Mouse (Mus musculus) erythroid progenitor cell, adult 5-6 weeks (primary cell): ENCODE data around the gene Gm2000. TPM values are rescaled to one million over a fixed set of nuclear protein-coding genes. Genes with fewer than 3 reads are reported as not detected.
A peak's percentile ranks its signal among the peaks of the same experiment; 100 is the strongest.
"Not testable (repeated sequence)": the region's sequence is repeated elsewhere in the genome, so short reads cannot be mapped to it uniquely, and the experiment has no call there.

ENCODE experiments used
- ATAC-seq: replicated peaks from 2 replicates; pipeline ENCODE4 v1.8.0; 2016; ENCODE audit warnings: moderate number of reproducible peaks, mild to moderate bottlenecking, moderate TSS enrichment, inconsistent platforms; ENCODE audit not compliant: poor library complexity, low FRiP score, severe bottlenecking
- total RNA-seq, 2 experiments: library from RNA; stranded (forward) in 1 of 2; stranded (reverse) in 1 of 2; fragments of 150-400 nt in 1 of 2; fragments of 186-747, 209-891 nt in 1 of 2; gene quantifications; 2 replicates each; pipeline versions ENCODE4 v1.2.3 to v1.2.4; 2015 to 2017; ENCODE audit warnings: low replicate concordance in 2 of 2

The Gm2000 gene
- total RNA-seq (2015; ENCODE audit: low replicate concordance), result 389 and 586 TPM in 2 replicates
- total RNA-seq (2017; ENCODE audit: low replicate concordance), result 571 and 609 TPM in 2 replicates

- ATAC-seq, result no peak
Observed at GRCm38 (mm10) chr1:156365740-156366139, at the start of gene Gm2000. Gene Gm2000, plus strand, starts transcription at chr1:156366040.

DNA sequence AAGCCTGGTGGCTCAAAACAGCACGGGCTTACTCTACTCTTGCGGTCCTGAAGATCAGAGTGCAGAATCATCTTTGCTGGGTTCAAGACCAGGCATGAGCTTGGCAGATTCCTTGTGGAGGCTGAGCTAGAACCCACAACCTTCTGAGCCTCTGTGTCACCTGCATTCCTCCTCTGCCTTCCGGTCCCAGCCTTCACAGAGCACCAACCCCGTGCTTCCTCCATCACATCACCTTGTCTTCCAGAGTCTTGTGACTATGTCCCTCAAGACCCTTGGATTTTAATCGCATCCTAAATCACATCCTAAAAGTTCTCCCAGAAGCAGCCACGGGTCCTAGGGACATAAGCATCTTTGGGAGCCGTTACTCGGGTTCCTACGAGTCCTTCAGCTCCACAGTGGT is 42.7 kb upstream of the Gm2000 start:
- no peak for ATAC-seq

GRCm38 (mm10) chr1:156340847-156341246 is 25.0 kb upstream of the Gm2000 start:
- no peak for ATAC-seq

DNA sequence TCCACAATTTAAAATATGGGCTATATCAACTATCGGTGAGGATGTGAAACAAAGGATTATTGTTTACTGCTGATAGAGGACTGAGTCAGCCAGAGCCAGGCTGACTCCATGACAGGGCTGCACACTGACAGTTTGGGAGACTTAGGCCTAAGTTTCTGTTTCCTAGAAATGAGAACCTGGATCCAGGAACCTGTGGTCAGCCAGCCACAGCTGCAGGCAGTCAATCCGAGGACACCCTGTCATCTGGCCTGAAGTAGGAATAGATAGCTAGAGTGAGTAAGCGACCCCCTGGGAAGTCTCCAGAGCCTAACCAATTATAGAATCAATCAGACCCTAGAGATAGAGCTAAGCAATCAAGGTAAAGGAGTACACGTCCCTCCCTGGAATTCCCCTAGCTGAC is 21.4 kb upstream of the Gm2000 start:
- no peak for ATAC-seq

DNA sequence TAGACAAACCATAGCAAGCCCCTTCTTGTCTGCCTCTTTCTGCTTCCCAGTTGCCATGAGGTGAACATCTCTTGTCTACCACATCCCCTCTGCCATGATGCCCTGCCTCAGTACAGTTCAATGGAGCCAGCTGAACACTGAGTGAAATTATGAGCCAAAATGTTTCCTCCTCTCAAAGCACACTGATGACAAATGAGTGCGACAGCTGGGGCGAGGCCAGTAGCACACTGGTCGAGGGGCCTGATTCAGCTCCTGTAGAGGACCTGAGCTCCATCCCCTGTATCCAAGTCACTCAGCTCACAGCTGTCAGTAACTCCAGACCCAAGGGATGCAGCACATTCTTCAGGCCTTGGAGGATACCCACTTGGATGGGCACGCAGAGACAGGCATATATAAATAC is 20.2 kb upstream of the Gm2000 start:
- ATAC-seq, result no peak

GRCm38 (mm10) chr1:156349031-156349430 is 16.8 kb upstream of the Gm2000 start:
- no peak for ATAC-seq

DNA sequence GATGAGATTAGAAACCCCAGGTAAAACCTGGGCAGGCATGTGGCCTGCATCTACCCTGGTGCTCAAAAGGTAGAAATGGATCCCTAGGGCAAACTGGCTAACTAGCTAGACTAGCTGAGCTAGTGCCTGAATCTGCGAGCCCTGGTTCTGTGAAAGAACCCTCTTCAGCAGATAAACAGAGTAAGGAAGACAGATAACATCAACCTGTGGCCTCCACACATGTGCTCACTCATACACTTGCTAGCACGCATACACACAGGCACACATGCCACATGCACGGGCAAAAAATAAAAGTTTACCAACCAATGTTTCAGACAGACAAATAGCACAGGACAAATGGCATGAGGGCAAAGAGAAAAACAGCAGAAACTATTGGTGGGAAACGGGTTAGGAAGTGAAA is 15.4 kb upstream of the Gm2000 start:
- ATAC-seq, result no peak

- no peak for ATAC-seq
Observed at GRCm38 (mm10) chr1:156352466-156352865, 13.4 kb upstream of the Gm2000 start.

GRCm38 (mm10) chr1:156381217-156381616 is 15.4 kb downstream of the Gm2000 start:
- ATAC-seq, result no peak

GRCm38 (mm10) chr1:156386232-156386631 is 20.4 kb downstream of the Gm2000 start:
- no peak for ATAC-seq

DNA sequence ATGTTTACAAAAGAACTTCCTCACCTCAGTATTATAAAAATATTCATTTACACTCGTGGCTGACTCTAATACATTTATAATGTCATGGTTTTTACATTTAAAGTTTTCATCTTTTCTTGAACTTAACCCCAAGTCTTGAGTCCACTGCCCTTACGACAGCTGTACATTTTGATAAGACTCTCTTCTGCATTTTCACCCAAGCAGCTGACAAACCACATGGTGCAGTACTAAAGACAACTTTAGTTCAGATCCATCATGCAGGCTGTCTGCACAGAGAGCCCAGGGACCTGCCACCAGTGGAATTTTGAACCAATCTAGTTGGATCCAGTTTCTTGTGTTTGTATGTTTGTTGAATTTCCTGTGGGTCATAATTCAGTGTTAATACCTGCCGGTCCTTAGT is 21.0 kb downstream of the Gm2000 start:
- ATAC-seq, result peak; percentile 65

DNA sequence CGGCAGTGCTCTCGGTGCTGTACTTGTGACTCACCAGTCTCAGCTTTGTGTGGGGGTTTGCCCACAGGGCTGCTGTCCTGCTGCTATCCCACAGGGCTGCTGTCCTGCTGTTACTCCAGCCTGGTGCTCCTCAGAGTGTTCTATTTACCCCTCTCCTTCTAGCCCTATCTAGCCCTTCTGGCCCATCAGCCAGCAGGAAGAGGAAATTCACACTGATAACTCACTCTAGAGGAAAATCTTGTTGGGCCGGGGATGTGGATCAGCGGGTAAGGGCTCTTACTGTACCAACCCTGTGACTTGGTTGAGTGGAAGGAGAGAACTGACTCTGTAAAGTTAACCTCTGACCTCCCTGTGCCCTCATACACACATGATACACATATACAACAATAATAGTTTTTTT is 27.3 kb downstream of the Gm2000 start:
- ATAC-seq, result no peak

GRCm38 (mm10) chr1:156400159-156400558 is 34.3 kb downstream of the Gm2000 start:
- ATAC-seq, result not testable (repeated sequence)

- no peak for ATAC-seq
Observed at GRCm38 (mm10) chr1:156402491-156402890, 36.7 kb downstream of the Gm2000 start.

DNA sequence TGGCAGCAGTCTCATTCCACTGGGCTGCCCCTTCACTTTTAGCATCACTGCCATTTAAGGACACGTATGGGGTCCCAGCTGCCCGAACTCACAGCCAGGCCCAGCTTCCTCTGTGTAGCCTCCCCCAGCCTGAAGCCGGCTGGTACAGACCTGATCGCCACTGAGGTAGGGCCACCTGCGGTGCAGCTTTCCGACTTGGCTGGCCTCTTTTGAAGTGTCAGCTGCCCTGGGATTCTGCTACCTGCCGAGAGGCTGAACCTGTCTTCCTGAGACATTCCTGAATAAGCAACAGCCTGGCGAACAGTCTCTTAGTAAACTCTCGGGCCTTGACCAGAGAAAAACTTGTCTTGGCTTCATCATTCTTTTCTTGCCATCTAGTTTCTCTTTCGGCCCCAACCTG is 37.4 kb downstream of the Gm2000 start:
- no peak for ATAC-seq

DNA sequence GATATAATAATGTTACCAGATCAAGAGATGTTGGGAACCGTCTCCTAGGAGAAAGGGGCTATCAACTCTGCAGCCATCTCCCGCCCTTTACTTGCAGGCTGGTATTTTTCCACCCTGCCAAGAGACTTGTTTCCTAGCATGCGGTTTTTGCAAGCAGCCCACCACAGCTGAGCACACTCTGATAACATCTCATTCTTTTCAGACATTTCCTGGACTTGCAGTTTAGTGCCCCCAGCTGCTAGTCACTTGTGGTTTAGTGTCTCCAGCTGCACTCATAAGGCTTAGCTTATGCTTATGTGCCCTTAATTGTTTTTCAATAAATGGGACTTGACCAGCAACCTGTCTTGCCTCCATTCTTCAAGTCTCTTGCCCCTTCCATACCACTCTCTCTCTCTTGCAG is 42.2 kb downstream of the Gm2000 start:
- no peak for ATAC-seq

GRCm38 (mm10) chr1:156408521-156408920 is 42.7 kb downstream of the Gm2000 start:
- ATAC-seq, result no peak

Other genes with a start within 250 kb of the Gm2000 start
- gene Fam163a, start 161.0 kb upstream of the Gm2000 start, total RNA-seq (2015; ENCODE audit: low replicate concordance), result not detected in 2 replicates
- not detected in 2 replicates for gene Fam163a, start 161.0 kb upstream of the Gm2000 start, total RNA-seq (2017; ENCODE audit: low replicate concordance)
- gene Tdrd5, start 62.4 kb upstream of the Gm2000 start, total RNA-seq (2015; ENCODE audit: low replicate concordance), result not detected in 2 replicates
- gene Tdrd5, start 62.4 kb upstream of the Gm2000 start, total RNA-seq (2017; ENCODE audit: low replicate concordance), result not detected in 2 replicates
- gene Nphs2, start 55.3 kb upstream of the Gm2000 start, total RNA-seq (2015; ENCODE audit: low replicate concordance), result not detected in 2 replicates
- not detected in 2 replicates for gene Nphs2, start 55.3 kb upstream of the Gm2000 start, total RNA-seq (2017; ENCODE audit: low replicate concordance)
- gene Axdnd1, start 55.1 kb downstream of the Gm2000 start, total RNA-seq (2015; ENCODE audit: low replicate concordance), result not detected in 2 replicates
- not detected in 2 replicates for gene Axdnd1, start 55.1 kb downstream of the Gm2000 start, total RNA-seq (2017; ENCODE audit: low replicate concordance)
- gene Soat1, start 108.3 kb downstream of the Gm2000 start, total RNA-seq (2015; ENCODE audit: low replicate concordance), result 13.3 and 15.1 TPM in 2 replicates
- gene Soat1, start 108.3 kb downstream of the Gm2000 start, total RNA-seq (2017; ENCODE audit: low replicate concordance), result 6.5 and 8.6 TPM in 2 replicates
- gene Gm10031, start 158.0 kb downstream of the Gm2000 start, total RNA-seq (2015; ENCODE audit: low replicate concordance), result 0.72 and 1.7 TPM in 2 replicates
- gene Gm10031, start 158.0 kb downstream of the Gm2000 start, total RNA-seq (2017; ENCODE audit: low replicate concordance), result 4.8 and 8.1 TPM in 2 replicates
- gene Abl2, start 192.7 kb downstream of the Gm2000 start, total RNA-seq (2015; ENCODE audit: low replicate concordance), result 4.0 and 5.4 TPM in 2 replicates
- 1.3 and 1.7 TPM in 2 replicates for gene Abl2, start 192.7 kb downstream of the Gm2000 start, total RNA-seq (2017; ENCODE audit: low replicate concordance)